Mouse (Mus musculus): ENCODE results near the gene Nexn. TPM values are rescaled to one million over a fixed set of nuclear protein-coding genes. Genes with fewer than 3 reads are reported as not detected.

Nexn gene
- total RNA-seq, 2 experiments from 2014 or later, result 0.87 to 1.0 TPM

DNA sequence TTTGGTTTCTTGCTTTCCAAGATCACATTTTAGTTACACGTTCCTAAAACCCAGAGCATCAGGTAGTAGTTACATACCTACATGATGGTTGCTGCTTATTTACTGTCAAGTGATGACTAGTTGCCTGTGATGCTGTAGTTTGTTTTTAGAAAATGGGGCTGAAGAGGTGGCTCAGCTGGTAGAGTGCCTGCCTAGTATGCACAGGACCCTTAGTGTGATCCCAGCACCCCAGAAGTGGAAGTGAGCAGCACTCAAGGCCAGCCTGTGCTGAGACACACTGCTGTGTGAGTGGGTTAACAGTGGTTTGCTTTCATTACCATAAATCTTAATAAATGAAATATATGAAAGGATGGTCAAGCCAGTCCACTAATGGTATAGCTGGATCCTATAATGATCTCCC lies 26.6 kb downstream of the Nexn start:
- no peak for DNase-seq (ENCODE audit: low spot score in 2 of 2)

DNA sequence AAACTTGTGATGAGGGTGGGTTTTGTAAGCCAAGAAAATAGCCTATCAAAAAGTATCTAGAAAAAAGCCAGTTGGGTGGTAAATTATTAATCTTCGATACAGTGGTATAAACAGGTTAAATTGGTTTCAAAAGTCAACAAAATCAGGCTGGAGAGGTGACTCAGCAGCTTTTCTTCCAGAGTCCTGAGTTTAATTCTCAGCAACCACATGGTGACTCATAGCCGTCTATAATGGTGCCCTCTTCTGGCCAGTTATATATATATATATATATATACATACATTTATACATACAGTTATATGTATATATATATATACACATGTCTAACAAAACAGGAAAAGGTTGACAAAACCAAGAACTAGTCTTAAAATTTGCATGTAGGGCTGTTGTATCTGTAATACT lies 27.3 kb downstream of the Nexn start:
- DNase-seq (ENCODE audit: low spot score in 2 of 2), result no peak

DNA sequence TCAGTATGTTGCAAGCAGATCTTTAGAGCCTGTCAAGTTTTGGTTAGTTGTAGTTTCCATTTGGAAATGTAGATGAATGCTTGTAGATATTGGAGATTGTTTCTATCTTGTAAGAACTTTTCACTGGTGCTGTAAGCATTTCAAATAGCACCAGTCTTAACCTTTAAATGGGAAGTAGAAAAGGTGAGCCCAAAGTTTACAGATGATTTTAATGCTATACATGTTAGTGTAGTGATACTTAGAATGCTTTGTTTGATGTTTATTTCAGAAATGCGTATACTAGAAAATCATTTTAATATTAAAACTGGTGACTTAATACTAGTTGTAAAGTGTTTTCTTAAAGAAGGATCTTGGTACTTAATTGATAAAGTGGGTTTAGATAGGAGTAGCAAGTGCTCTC lies 30.3 kb downstream of the Nexn start:
- no peak for DNase-seq (ENCODE audit: low spot score in 2 of 2)

GRCm38 (mm10) chr3:152235238-152235637 lies 30.9 kb downstream of the Nexn start:
- DNase-seq (ENCODE audit: low spot score in 2 of 2), result no peak

DNA sequence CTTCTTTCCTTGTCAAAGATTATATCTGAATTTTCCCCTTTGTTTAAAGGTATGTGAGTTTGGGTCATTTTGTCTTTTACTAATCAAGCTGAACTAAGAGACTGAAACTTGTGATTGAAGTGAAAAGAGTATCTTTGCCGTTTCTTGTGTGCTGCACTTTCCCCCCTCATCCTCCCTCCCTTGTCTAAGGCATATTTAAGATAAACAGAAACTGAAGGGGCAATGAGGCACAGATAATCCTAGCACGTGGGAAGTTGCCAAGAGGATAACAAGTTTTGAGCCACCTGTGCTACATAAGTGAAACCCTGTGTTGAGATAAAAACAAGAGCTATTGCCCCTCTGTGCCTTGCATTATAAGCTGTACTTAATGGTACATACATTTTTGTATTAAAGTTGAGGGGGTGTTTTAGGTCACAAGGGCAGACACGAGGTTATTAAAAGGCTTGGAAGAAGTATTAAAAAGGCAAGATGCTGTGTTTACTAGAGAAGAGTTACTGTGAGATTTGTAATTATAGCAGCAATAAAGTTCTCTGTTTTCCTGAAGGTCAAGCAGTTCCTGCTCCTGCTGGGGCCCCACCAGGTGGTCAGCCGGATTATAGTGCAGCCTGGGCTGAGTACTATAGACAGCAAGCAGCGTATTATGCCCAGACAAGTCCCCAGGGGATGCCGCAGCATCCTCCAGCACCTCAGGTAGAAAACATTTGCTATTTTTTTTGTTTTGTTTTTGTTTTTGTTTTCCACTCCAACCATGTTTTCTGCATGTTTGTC lies 34.6 kb downstream of the Nexn start:
- no peak for DNase-seq (ENCODE audit: low spot score in 2 of 2)

DNA sequence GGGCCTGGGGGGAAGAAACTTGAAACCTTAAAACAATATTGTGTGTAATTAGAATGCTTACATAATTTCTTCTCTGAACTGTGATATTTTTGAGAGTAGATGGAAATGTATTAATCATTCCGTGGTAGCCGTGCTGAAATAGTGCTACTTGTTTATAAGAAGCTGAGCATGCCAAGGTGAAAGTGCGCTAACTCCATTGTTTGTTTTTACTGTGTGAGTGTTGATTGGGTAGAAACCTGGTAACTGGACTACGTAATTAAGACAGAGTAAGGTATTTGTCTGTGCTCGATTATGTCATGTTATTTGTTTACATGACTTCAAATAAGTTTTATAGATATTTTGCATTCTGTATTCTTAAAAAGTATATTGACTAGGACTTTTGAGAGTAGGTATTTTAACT lies 36.9 kb downstream of the Nexn start:
- no peak for DNase-seq (ENCODE audit: low spot score in 2 of 2)

DNA sequence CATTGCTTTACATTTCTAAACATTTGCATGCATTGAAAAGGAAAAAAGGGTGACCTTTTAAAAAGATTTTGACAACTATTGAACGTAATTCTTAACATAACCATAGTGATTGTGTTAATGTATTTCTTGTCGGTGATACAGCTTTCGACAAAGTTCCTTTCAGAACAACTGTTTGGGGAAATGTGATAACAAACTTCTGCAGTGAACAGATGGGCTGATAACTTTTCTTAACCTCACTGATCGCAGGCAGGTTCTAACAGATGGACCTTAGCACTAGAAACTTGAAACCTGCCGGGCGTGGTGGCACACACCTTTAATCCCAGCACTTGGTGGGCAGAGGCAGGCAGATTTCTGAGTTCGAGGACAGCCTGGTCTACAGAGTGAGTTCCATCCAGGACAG lies 37.3 kb downstream of the Nexn start:
- no peak for DNase-seq (ENCODE audit: low spot score in 2 of 2)

DNA sequence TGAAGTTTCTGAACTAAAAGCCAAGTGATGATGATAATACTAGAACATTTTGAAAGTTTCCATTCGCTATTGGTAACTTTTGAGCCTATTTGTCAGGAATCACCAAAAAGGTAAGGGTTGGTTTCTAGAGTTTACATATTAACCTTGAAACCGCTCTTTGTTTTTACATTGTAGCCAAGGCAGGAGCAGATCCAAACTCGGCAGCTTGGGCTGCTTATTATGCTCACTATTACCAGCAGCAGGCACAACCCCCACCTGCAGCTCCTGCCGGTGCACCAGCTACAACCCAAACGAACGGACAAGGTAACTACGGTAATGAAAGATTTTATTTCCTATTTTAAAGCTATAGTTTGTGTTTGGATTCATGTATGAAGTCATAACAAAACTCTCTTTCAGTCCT lies 40.2 kb downstream of the Nexn start:
- DNase-seq (ENCODE audit: low spot score in 2 of 2), result no peak

DNA sequence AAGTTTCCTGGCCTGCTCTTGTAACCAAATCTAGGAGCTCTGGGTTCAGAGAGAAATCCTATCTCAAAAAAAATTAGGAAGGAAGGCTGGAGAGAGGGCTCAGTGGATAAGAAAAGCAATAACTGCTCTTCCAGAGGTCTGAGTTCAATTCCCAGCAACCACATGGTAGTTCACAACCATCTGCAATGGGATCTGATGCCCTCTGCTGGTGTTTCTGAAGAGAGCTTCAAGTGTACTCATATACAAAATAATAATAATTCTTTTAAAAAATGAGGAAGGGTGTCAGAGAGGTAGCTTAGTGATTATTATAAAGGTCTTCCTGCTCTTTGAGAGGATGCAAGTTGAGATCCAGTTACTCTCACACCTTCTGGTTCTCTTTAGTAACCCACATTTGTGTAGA lies 41.2 kb downstream of the Nexn start:
- DNase-seq (ENCODE audit: low spot score in 2 of 2), result no peak

GRCm38 (mm10) chr3:152213416-152213815 lies 52.7 kb downstream of the Nexn start:
- no peak for DNase-seq (ENCODE audit: low spot score in 2 of 2)

GRCm38 (mm10) chr3:152211731-152212279 lies 54.3 kb downstream of the Nexn start:
- no peak for DNase-seq (ENCODE audit: low spot score in 2 of 2)

- DNase-seq (ENCODE audit: low spot score in 2 of 2), result peak; percentile 75 to 80
These were observed 55.3 kb downstream of the Nexn start for GRCm38 (mm10) chr3:152210728-152211391.

- DNase-seq (ENCODE audit: low spot score in 2 of 2), result peak; percentile 99 to 100
These were observed 56.0 kb downstream of the Nexn start, which contains the start of the genes Dnajb4 and Fubp1 for GRCm38 (mm10) chr3:152209967-152210634. Gene Dnajb4 (minus strand): TSS chr3:152210302. Gene Fubp1 (plus strand): TSS chr3:152210422.

DNA sequence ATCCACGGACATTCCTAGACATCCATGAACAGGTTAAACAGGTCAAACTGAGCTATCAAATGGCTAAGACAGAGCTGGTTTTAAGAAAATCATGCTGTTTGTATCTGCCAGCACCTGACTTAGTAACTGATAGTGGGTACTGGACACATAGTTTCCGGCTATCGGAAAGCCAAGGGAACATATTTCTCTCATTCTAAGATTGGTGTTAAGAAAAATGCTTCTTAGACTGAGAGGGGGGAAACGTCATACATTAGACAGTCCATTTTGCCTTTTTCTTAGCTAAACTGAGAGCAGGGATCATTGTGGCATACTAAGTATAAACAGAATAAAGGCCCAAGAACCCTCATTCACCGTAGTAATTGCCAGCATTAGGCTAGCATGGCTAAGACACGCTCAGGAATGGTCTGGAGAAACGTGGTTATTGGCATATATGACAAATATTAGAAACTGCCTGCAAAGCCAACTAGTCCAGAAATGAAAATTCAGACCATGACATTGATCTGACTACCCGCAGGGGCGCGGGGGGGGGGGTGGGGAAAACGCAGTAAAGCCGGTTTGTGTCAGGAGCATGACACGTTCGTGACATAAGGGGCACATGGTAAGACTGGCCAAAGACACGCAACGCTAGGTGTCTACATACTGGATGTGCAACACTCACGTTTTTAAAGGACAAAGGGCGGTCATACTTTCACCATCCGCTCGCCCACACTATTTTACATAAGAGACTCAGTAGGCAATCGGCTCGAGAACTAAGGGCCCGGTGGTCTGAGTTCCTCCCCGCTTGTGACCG lies 56.8 kb downstream of the Nexn start:
- DNase-seq (ENCODE audit: low spot score in 2 of 2), result peak in 1 of 2 experiments; percentile 22

DNA sequence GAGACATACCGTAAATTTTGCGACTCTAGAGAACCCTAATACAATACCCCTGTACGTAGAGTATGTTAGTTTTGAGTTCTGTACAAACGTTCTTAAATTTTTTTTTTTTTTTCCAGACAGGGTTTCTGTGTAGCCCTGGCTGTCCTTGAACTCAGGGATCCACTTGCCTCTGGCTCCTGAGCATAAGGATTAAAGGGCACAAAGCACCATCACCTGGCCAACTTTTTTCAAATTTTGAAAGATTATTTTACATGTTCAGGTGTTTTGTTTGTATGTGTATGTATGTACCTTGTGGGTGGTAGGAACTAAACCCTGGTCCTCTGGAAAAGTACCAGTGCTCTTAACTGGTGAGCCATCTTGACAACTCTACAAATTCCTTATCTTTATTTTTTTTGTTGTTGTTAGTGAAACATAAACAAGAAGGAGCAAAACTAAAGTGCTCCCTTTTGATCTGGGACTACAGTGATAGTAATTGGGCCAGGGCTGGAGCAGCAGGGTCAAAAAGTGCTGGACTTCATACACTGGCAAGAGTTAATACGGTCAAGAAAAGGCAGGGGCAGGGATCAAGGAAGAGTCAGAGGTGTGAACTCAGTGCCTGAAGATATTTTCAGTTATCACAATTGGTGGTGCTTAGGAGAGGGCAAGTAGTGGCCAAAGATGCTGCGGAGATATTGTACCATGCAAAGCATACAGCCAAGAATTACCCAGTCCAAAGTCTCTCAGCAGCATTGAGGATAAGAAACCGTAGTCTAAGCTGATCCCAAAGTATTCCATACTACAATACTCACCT lies 57.9 kb downstream of the Nexn start:
- no peak for DNase-seq (ENCODE audit: low spot score in 2 of 2)

DNA sequence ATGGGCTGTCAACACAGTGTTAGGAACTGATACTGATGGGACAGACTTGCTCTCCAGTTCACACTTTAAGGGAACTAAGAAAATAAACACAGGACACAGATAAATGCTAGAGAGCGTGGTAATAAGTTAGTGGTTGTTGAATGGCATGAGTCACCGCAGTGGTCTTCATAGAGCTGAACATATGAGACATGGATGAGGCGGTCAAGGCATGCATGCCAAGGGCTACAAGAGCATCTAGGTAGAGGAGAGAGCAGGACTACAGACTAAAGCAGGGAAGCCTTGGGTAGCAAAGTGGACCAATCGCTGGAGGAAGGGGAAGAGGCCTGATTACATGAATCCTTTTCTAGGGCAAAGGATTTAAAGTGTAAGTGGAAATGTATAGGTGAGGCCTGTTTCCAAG lies 59.0 kb downstream of the Nexn start:
- DNase-seq (ENCODE audit: low spot score in 2 of 2), result no peak

- DNase-seq (ENCODE audit: low spot score in 2 of 2), result no peak
These were observed 61.6 kb downstream of the Nexn start for GRCm38 (mm10) chr3:152204577-152204976.

DNA sequence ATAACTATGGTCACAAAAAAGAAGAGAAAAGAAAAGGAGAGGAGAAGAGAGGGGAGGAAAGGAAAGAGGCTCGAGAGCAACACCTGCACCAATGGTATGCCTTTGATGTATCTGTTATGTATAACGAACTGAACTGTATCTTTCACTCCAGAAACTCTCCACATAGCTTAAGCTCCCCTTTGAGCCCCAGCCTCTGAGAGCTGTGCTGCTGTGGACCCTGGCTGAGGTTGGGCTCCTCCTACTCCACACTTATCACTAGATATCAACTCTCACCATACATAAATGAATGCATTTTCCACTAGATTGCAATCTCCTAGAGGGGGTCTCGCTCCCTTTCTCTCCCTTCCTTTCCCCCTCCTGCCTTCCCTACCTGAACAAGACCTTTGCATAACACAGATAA lies 62.2 kb downstream of the Nexn start:
- DNase-seq (ENCODE audit: low spot score in 2 of 2), result no peak

GRCm38 (mm10) chr3:152203411-152203810 lies 62.7 kb downstream of the Nexn start:
- no peak for DNase-seq (ENCODE audit: low spot score in 2 of 2)

DNA sequence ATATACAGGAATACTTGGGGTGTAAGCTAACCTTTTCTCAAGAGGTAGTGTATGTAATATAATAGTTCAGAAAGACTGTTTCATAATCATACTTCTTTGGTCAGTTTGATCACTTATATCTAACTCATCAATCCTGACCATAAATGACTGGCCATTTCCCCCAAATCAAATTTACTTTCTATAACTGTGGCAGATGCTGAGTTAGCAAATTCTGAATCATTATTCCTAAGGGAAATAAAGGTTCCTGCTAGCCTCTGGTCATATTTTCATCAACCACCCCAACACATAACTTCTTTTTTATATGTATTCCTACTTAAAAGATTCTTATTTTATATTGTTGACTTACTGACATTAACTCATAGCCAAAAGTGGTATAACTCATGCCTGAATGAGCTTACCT lies 63.2 kb downstream of the Nexn start:
- DNase-seq (ENCODE audit: low spot score in 2 of 2), result no peak
